Mouse (Mus musculus) adrenal gland, postnatal 36 days (tissue): ENCODE data around the gene Pla2g2f. TPM values are rescaled to one million over a fixed set of nuclear protein-coding genes. Genes with fewer than 3 reads are reported as not detected.
A peak's percentile ranks its signal among the peaks of the same experiment; 100 is the strongest.

Experiments used
- DNase-seq, 2 experiments: peaks; one replicate each; pipeline ENCODE4 v3.0.0; 2021; ENCODE audit warnings: mixed read lengths in 1 of 2
- total RNA-seq, 2 experiments: library from RNA; stranded (reverse); gene quantifications; 2 replicates each; pipeline ENCODE4 v1.2.3; 2021

Pla2g2f gene
- total RNA-seq, 2 experiments from 2014 or later = 19.8 to 31.3 TPM

DNA sequence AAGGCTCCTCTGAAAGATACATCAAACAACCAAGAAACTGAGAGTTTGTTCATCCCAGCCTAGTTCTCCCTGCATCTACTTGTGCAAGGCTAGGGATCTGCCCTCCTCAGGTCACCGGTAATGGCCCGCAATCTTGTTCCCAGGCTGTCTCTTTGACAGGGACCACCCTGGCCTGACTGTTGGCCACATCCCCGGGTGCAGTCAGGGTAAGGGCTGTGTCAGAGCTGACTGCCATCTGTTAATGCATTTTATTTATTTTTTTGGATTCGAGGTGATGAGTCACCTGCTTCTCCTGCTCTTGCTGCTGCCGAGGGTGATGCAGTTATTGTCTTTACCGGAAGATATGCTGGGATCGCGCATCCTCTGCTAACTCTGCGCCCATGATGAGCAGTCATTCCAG, 40.7 kb downstream of the Pla2g2f start:
- DNase-seq = no peak

DNA sequence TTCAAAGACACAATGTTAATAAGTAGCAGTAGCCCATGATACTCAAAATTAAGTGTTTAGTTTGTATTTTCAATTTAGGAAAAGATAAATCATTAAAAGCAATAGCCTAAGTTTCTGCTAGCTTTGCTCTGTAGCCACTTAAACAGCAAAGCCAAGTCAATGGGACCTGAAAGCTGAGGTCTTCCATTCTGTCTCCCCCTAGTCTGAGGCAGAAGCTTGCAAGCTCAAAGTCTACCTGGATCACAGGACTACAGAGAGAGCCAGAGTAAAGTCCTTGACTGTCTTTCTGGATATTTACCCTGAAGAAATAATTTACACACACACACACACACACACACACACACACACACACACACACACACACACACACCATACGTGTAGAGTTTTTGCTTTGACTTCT, 43.2 kb downstream of the Pla2g2f start:
- no peak for DNase-seq

GRCm38 (mm10) chr4:138712621-138713020, 44.8 kb downstream of the Pla2g2f start:
- no peak for DNase-seq

GRCm38 (mm10) chr4:138712096-138712495, 45.3 kb downstream of the Pla2g2f start:
- no peak for DNase-seq

GRCm38 (mm10) chr4:138711051-138711820, 46.2 kb downstream of the Pla2g2f start:
- no peak for DNase-seq

DNA sequence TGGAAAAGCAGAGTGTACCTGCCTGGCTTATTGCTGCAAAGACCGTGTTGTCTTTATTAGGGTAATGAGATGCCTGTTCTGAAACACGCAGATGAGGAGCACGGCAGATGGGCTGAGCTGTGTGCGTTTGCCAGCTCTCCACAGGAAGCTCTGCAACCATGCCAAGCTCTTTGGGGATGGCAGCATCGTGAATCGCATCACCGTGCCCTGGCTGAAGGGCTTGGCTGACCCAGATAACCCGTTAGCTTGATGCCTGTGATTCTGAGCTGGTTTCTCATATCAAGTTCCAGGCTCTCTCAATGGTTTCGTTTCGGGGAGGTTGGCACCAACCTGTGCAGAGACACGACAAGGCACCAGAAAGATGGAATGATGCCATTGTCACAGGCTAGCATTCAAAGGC, 46.8 kb downstream of the Pla2g2f start:
- no peak for DNase-seq

GRCm38 (mm10) chr4:138709944-138710343, 47.5 kb downstream of the Pla2g2f start:
- DNase-seq = no peak

GRCm38 (mm10) chr4:138709246-138709645, 48.2 kb downstream of the Pla2g2f start:
- no peak for DNase-seq

DNA sequence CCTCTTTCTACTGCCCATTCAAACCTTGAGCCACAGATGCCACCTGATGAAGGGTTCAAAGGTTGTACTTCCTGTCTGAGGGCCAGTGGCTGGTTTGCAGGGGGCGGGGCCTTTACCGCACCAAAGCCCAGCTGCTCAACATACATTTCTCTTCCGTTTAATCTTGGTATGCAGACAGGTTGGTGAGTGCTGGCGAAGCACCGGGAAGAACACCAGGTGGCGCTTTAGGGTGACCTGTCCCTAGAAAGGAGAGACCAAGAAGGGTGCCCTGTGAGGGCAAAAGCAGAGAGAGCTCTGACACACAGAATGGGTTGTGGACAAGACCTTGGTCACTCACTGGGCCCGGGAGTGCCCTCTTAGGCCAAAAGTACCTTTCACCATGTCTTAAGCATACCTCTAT, 48.8 kb downstream of the Pla2g2f start:
- DNase-seq = peak; percentile 71 to 82

DNA sequence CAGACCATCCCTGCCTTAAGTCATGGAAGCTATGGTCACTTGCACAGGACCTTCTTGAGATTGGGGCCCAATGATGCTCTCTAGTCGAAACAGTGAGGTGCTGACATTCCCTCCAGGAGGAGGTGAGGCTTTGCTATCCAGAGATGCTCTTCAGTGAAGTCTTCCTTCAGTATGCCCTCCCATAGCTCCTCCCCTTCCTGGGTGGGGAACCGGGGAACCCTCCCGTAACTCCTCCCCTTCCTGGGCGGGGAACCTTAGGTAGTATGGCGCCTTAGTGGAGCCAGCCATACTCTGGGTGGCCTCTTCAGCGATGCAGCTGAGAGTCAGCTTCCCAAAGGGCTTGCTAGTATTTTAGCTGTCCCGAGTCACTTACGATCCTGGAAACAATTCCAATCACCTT, 50.8 kb downstream of the Pla2g2f start:
- DNase-seq = no peak

- no peak for DNase-seq
These were observed 53.3 kb downstream of the Pla2g2f start for GRCm38 (mm10) chr4:138704169-138704568.

- no peak for DNase-seq
These were observed 53.8 kb downstream of the Pla2g2f start for GRCm38 (mm10) chr4:138703591-138703990.

GRCm38 (mm10) chr4:138702528-138702927, 54.9 kb downstream of the Pla2g2f start:
- DNase-seq = no peak

GRCm38 (mm10) chr4:138702031-138702430, 55.4 kb downstream of the Pla2g2f start:
- peak in 1 of 2 experiments; percentile 21 for DNase-seq

GRCm38 (mm10) chr4:138701111-138701510, 56.3 kb downstream of the Pla2g2f start:
- DNase-seq = no peak

Other genes starting within 250 kb of the Pla2g2f start
- gene Vwa5b1, start 121.7 kb downstream of the Pla2g2f start, total RNA-seq = not detected
- under 1 TPM; 0.20 to 0.43 TPM for gene Pla2g2c, start 32.8 kb downstream of the Pla2g2f start, total RNA-seq
- gene Ubxn10, start 20.5 kb downstream of the Pla2g2f start, total RNA-seq = under 1 TPM; 0.76 to 0.79 TPM
- 1 to 10 TPM; 2.1 to 2.5 TPM for gene Pla2g2d, start 18.1 kb upstream of the Pla2g2f start, total RNA-seq
- 10 to 100 TPM; 12.6 to 15.4 TPM for gene Pla2g5, start 105.9 kb upstream of the Pla2g2f start, total RNA-seq
- not detected for gene Gm13030, start 116.3 kb upstream of the Pla2g2f start, total RNA-seq
- gene Pla2g2e, start 120.3 kb upstream of the Pla2g2f start, total RNA-seq = 1 to 10 TPM; 3.3 to 4.0 TPM
- 10 to 100 TPM; 10.2 to 14.4 TPM for gene Otud3, start 156.3 kb upstream of the Pla2g2f start, total RNA-seq
- gene Rnf186, start 209.5 kb upstream of the Pla2g2f start, total RNA-seq = not detected
- 10 to 100 TPM; 11.3 to 18.1 TPM for gene Tmco4, start 215.3 kb upstream of the Pla2g2f start, total RNA-seq